Mouse (Mus musculus) gastrocnemius, postnatal 4 days (tissue): ENCODE data around the gene Npr3. TPM values are rescaled to one million over a fixed set of nuclear protein-coding genes. Genes with fewer than 3 reads are reported as not detected.
"Not testable (repeated sequence)": the region's sequence is repeated elsewhere in the genome, so short reads cannot be mapped to it uniquely, and the experiment has no call there.

Experiments used
- DNase-seq, 2 experiments: peaks; one replicate each; pipeline ENCODE4 v3.0.0; 2021 to 2022; ENCODE audit warnings: low spot score in 2 of 2, mixed read lengths in 2 of 2
- total RNA-seq, 2 experiments: library from RNA; stranded (reverse); gene quantifications; 2 replicates each; pipeline ENCODE4 v1.2.3; 2021

The Npr3 gene
- total RNA-seq, 2 experiments from 2014 or later: 11.8 to 14.3 TPM

GRCm38 (mm10) chr15:11891395-11891794 lies 15.7 kb downstream of the Npr3 start:
- no peak for DNase-seq

GRCm38 (mm10) chr15:11882508-11883205 lies 24.4 kb downstream of the Npr3 start:
- DNase-seq: no peak

- DNase-seq: no peak
These were observed 25.3 kb downstream of the Npr3 start for GRCm38 (mm10) chr15:11881822-11882221.

GRCm38 (mm10) chr15:11878334-11878733 lies 28.8 kb downstream of the Npr3 start:
- DNase-seq: no peak

- DNase-seq: no peak
These were observed 29.8 kb downstream of the Npr3 start for GRCm38 (mm10) chr15:11877273-11877672.

GRCm38 (mm10) chr15:11866918-11867317 lies 40.2 kb downstream of the Npr3 start:
- no peak for DNase-seq

- DNase-seq: no peak
These were observed 43.6 kb downstream of the Npr3 start for GRCm38 (mm10) chr15:11863540-11863818.

- DNase-seq: no peak
These were observed 44.1 kb downstream of the Npr3 start for GRCm38 (mm10) chr15:11862785-11863539.

GRCm38 (mm10) chr15:11862253-11862652 lies 44.8 kb downstream of the Npr3 start:
- no peak for DNase-seq

- DNase-seq: no peak
These were observed 46.8 kb downstream of the Npr3 start for GRCm38 (mm10) chr15:11860259-11860658.

GRCm38 (mm10) chr15:11859829-11860228 lies 47.3 kb downstream of the Npr3 start:
- no peak for DNase-seq

- DNase-seq: no peak
These were observed 48.7 kb downstream of the Npr3 start for GRCm38 (mm10) chr15:11858411-11858810.

GRCm38 (mm10) chr15:11845204-11846062 lies 61.7 kb downstream of the Npr3 start:
- no peak for DNase-seq

GRCm38 (mm10) chr15:11844115-11844514 lies 63.0 kb downstream of the Npr3 start:
- no peak for DNase-seq

GRCm38 (mm10) chr15:11841828-11842227 lies 65.3 kb downstream of the Npr3 start:
- no peak for DNase-seq

GRCm38 (mm10) chr15:11835913-11836312 lies 71.2 kb downstream of the Npr3 start:
- DNase-seq: no peak

GRCm38 (mm10) chr15:11822347-11822746 lies 84.7 kb downstream of the Npr3 start:
- not testable (repeated sequence) for DNase-seq

GRCm38 (mm10) chr15:11815551-11815950 lies 91.5 kb downstream of the Npr3 start:
- DNase-seq: no peak

- DNase-seq: no peak
These were observed 103.5 kb downstream of the Npr3 start for GRCm38 (mm10) chr15:11803576-11803975.

- DNase-seq: peak in 1 of 2 experiments; percentile 27
These were observed 105.0 kb downstream of the Npr3 start for GRCm38 (mm10) chr15:11801863-11802722.

GRCm38 (mm10) chr15:11794632-11795031 lies 112.5 kb downstream of the Npr3 start:
- DNase-seq: no peak
